Mouse (Mus musculus) kidney, postnatal 14 days (tissue): ENCODE data around the gene Wdr82.

Source experiments
- DNase-seq: peaks from one replicate; pipeline ENCODE4 v3.0.0; 2022; ENCODE audit warnings: mixed read lengths

The Wdr82 gene

GRCm38 (mm10) chr9:106227790-106228429 is 57.2 kb downstream of the Wdr82 start:
- no peak for DNase-seq

- DNase-seq: no peak
Observed at GRCm38 (mm10) chr9:106230051-106230733, 59.5 kb downstream of the Wdr82 start.

GRCm38 (mm10) chr9:106230734-106231106 is 60.0 kb downstream of the Wdr82 start:
- DNase-seq: no peak

GRCm38 (mm10) chr9:106231220-106231619 is 60.5 kb downstream of the Wdr82 start:
- DNase-seq: no peak

GRCm38 (mm10) chr9:106231816-106232215 is 61.1 kb downstream of the Wdr82 start:
- DNase-seq: no peak

GRCm38 (mm10) chr9:106232956-106233355 is 62.2 kb downstream of the Wdr82 start:
- no peak for DNase-seq

- DNase-seq: no peak
Observed at GRCm38 (mm10) chr9:106233953-106234352, 63.2 kb downstream of the Wdr82 start.

- peak; percentile 68 for DNase-seq
Observed at GRCm38 (mm10) chr9:106235194-106235830, 64.6 kb downstream of the Wdr82 start.

- peak; percentile 68 for DNase-seq
Observed at GRCm38 (mm10) chr9:106236156-106236817, 65.6 kb downstream of the Wdr82 start.

- DNase-seq: peak; percentile 54
Observed at GRCm38 (mm10) chr9:106236818-106237211, 66.1 kb downstream of the Wdr82 start.

GRCm38 (mm10) chr9:106237401-106237800 is 66.7 kb downstream of the Wdr82 start:
- DNase-seq: no peak

- no peak for DNase-seq
Observed at GRCm38 (mm10) chr9:106237878-106238277, 67.2 kb downstream of the Wdr82 start.
